In genomic region chr13:56657946-56658512, GRCm38 (mm10) we compare ENCODE assay signal across 8 mouse cellular contexts. TPM values are rescaled to one million over a fixed set of nuclear protein-coding genes. Genes with fewer than 3 reads are reported as not detected.
DNase-seq lines count a peak whose midpoint lies in the region; ATAC-seq and TF ChIP-seq lines count a peak whose summit lies in the region.

No protein-coding gene starts in this region.

- H3K4me2 ChIP-seq in heart, postnatal 0 days (ENCODE audit: low read depth, low read length): no peak overlapping the region

- H3K4me3 ChIP-seq in heart, postnatal 0 days (ENCODE audit: low read depth, low read length): no peak overlapping the region

- DNase-seq in heart, postnatal 0 days (ENCODE audit: low spot score): peak; percentile 76
- DNase-seq in layer of hippocampus, adult 9-11 months: peak; percentile 36
- DNase-seq in lung, postnatal 25 days (ENCODE audit: low spot score): peak; percentile 77
- DNase-seq in right cerebral cortex, postnatal 4 days: peak; percentile 78

- H3K4me1 ChIP-seq in heart, postnatal 0 days (ENCODE audit: control insufficient read depth, insufficient read depth): peaks cover 19% of the 10 kb centered on the region

- no peaks in the 10 kb centered on the region for H3K27me3 ChIP-seq in heart, postnatal 0 days (ENCODE audit: control insufficient read depth, insufficient read depth, low read length)

- no peak overlapping the region for H3K27ac ChIP-seq in heart, postnatal 0 days (ENCODE audit: low read depth)

- 39% methylated on average over 7 of the region's 7 CpGs for WGBS in heart, postnatal 0 days

- peak; percentile 63 for ATAC-seq in CD4-positive, CD25-positive, alpha-beta regulatory T cell, adult 4 months
- ATAC-seq in activated CD4-positive, CD25-positive, alpha-beta regulatory T cell, adult 4 months: peak; percentile 23
- peak; percentile 75 for ATAC-seq in common myeloid progenitor, adult 5-6 weeks (replicated peaks; ENCODE audit: low read depth, poor library complexity, severe bottlenecking)
- ATAC-seq in heart, postnatal 0 days (ENCODE audit: insufficient read depth, low read depth): no peak; the same call in 1 of the 2 replicates
- ATAC-seq in erythroid progenitor cell, adult 5-6 weeks (replicated peaks; ENCODE audit: low FRiP score, poor library complexity, severe bottlenecking): no peak

- no peaks in the 10 kb centered on the region for H3K36me3 ChIP-seq in heart, postnatal 0 days (replicated peaks; ENCODE audit: control insufficient read depth, insufficient read depth, low read length)

- no peak overlapping the region for H3K9ac ChIP-seq in heart, postnatal 0 days (replicated peaks; ENCODE audit: low read depth, low read length)

- peak; percentile 82 for TF ChIP-seq CTCF in heart, postnatal 0 days (IDR thresholded peaks at IDR 0.05; ENCODE audit: low read depth)

- no peak for TF ChIP-seq EP300 in heart, postnatal 0 days (IDR thresholded peaks at IDR 0.05; ENCODE audit: low read depth)

- H3K9me3 ChIP-seq in heart, postnatal 0 days (replicated peaks; ENCODE audit: control insufficient read depth, low read length): no peaks in the 10 kb centered on the region

RNA-seq across cellular contexts. Expression of gene Smad5, which starts 44.8 kb away (rescaled TPM):
- 10 to 100 TPM; 10.3 to 10.7 TPM for polyA plus RNA-seq in CD4-positive, CD25-positive, alpha-beta regulatory T cell, adult 4 months (2017; shearing (Covaris generic))
- polyA plus RNA-seq in activated CD4-positive, CD25-positive, alpha-beta regulatory T cell, adult 4 months (2017; shearing (Covaris generic)): 10 to 100 TPM in 1 of 2 experiments, 1 to 10 TPM in 1; 9.0 to 11.7 TPM
- total RNA-seq in common myeloid progenitor, adult 5-6 weeks (2017): 29.6 and 30.8 TPM in 2 replicates
- total RNA-seq in heart, postnatal 0 days (2014; rRNA removed; ENCODE audit: low replicate concordance): 29.2 and 36.9 TPM in 2 replicates
- 10.1 and 12.0 TPM in 2 replicates for polyA plus RNA-seq in heart, postnatal 0 days (2015; fragmentation: Nextera tagmentation; extraction: Ambion mirVana)
- total RNA-seq in erythroid progenitor cell, adult 5-6 weeks (2015; ENCODE audit: low replicate concordance): 2.5 and 18.4 TPM in 2 replicates
- total RNA-seq in erythroid progenitor cell, adult 5-6 weeks (2017; ENCODE audit: low replicate concordance): 5.1 and 12.5 TPM in 2 replicates

RNA-seq across cellular contexts. Expression of gene Tgfbi, which starts 48.7 kb away (rescaled TPM):
- polyA plus RNA-seq in CD4-positive, CD25-positive, alpha-beta regulatory T cell, adult 4 months (2017; shearing (Covaris generic)): under 1 TPM; 0.40 to 0.75 TPM
- under 1 TPM; 0.28 to 0.44 TPM for polyA plus RNA-seq in activated CD4-positive, CD25-positive, alpha-beta regulatory T cell, adult 4 months (2017; shearing (Covaris generic))
- 5.5 and 7.2 TPM in 2 replicates for total RNA-seq in common myeloid progenitor, adult 5-6 weeks (2017)
- total RNA-seq in heart, postnatal 0 days (2014; rRNA removed; ENCODE audit: low replicate concordance): 31.3 and 43.1 TPM in 2 replicates
- polyA plus RNA-seq in heart, postnatal 0 days (2015; fragmentation: Nextera tagmentation; extraction: Ambion mirVana): 23.1 and 24.3 TPM in 2 replicates
- total RNA-seq in erythroid progenitor cell, adult 5-6 weeks (2015; ENCODE audit: low replicate concordance): 10.1 and 20.5 TPM in 2 replicates
- total RNA-seq in erythroid progenitor cell, adult 5-6 weeks (2017; ENCODE audit: low replicate concordance): 9.9 and 12.9 TPM in 2 replicates

Comparison
In these comparisons a context has a peak if more than half of its experiments do, and no peak if none do; other contexts are left out.
1. ATAC-seq: peak in CD4-positive, CD25-positive, alpha-beta regulatory T cell, adult 4 months (single experiment), activated CD4-positive, CD25-positive, alpha-beta regulatory T cell, adult 4 months (single experiment) and common myeloid progenitor, adult 5-6 weeks (single experiment); none in heart, postnatal 0 days (single experiment) and erythroid progenitor cell, adult 5-6 weeks (single experiment).
2. Peak in every context shown above with its lines, with median percentiles within 50 percentile points of each other: DNase-seq.